Comparison of ENCODE assay signal across 15 mouse cellular contexts in genomic region chr10:83112345-83112744, GRCm38 (mm10).
"Had no signal": no experiment of that assay in that cellular context is flagged by ENCODE, and none has a peak within 500 bp of the region (broad histone marks: within the 10 kb centered on the region; RNA-seq: fewer than 3 reads in every experiment).

No protein-coding gene starts in this region.

- H3K27me3 ChIP-seq: liver, embryonic 13.5 days; lung, embryonic 15.5 days; neural tube, embryonic 15.5 days had no signal

- DNase-seq: kidney, adult 8-10 months; kidney, postnatal 25 days; liver, embryonic 13.5 days; liver, postnatal 0 days; lung, postnatal 36 days; midbrain, embryonic 14.5 days; spleen, adult 18-20 months; thymus, postnatal 36 days had no signal

- H3K4me3 ChIP-seq: left cerebral cortex, adult 2 months; limb, embryonic 13.5 days; liver, embryonic 13.5 days; lung, embryonic 15.5 days; midbrain, embryonic 10.5 days; myocyte; neural tube, embryonic 15.5 days had no signal

- ATAC-seq: intestine, postnatal 0 days; liver, postnatal 0 days had no signal

- H3K4me2 ChIP-seq: limb, embryonic 13.5 days; liver, embryonic 13.5 days; lung, embryonic 15.5 days; neural tube, embryonic 15.5 days had no signal

- H3K36me3 ChIP-seq: limb, embryonic 13.5 days; liver, embryonic 13.5 days; lung, embryonic 15.5 days; midbrain, embryonic 10.5 days; neural tube, embryonic 15.5 days had no signal

- H3K9ac ChIP-seq: limb, embryonic 13.5 days; liver, embryonic 13.5 days; liver, postnatal 0 days; lung, embryonic 15.5 days; neural tube, embryonic 15.5 days had no signal

- H3K9me3 ChIP-seq: limb, embryonic 13.5 days; liver, embryonic 13.5 days; lung, embryonic 15.5 days; midbrain, embryonic 10.5 days; neural tube, embryonic 15.5 days had no signal

- H3K27ac ChIP-seq: left cerebral cortex, adult 2 months; liver, embryonic 13.5 days; lung, embryonic 15.5 days; midbrain, embryonic 10.5 days; neural tube, embryonic 15.5 days had no signal
